Mouse (Mus musculus) myocyte (in vitro differentiated cells): ENCODE measurements around the gene Speer4c.
"Not testable (repeated sequence)": the region's sequence is repeated elsewhere in the genome, so short reads cannot be mapped to it uniquely, and the experiment has no call there.

Experiments
- E2F4 ChIP-seq: IDR thresholded peaks from one replicate; pipeline ENCODE4 v1.6.1; 2011; ENCODE audit warnings: mild to moderate bottlenecking, control low read depth, moderate library complexity; ENCODE audit not compliant: insufficient read depth
- MAX ChIP-seq: IDR thresholded peaks from one replicate; pipeline ENCODE4 v1.6.1; 2011; ENCODE audit warnings: low read depth, mild to moderate bottlenecking, control low read depth
- POLR2A ChIP-seq: IDR thresholded peaks from one replicate; pipeline ENCODE4 v1.6.1; 2011; ENCODE audit warnings: low read depth, mild to moderate bottlenecking, control low read depth, moderate library complexity; ENCODE audit not compliant: insufficient read length
- POLR2AphosphoS2 ChIP-seq: IDR thresholded peaks from one replicate; pipeline ENCODE4 v1.6.1; 2011; ENCODE audit warnings: low read depth, control low read depth; ENCODE audit not compliant: insufficient read length
- SRF ChIP-seq: IDR thresholded peaks from one replicate; pipeline ENCODE4 v1.6.1; 2011; ENCODE audit warnings: low read depth; ENCODE audit not compliant: control insufficient read depth, insufficient read length
- TCF12 ChIP-seq: IDR thresholded peaks from one replicate; pipeline ENCODE4 v1.6.1; 2011; ENCODE audit warnings: mild to moderate bottlenecking, control low read depth; ENCODE audit not compliant: poor library complexity, insufficient read depth, severe bottlenecking
- USF1 ChIP-seq: IDR thresholded peaks from one replicate; pipeline ENCODE4 v1.6.1; 2011; ENCODE audit warnings: low read depth, mild to moderate bottlenecking, control low read depth, moderate library complexity

GRCm38 (mm10) chr5:15673989-15674388 is 40.1 kb downstream of the Speer4c start:
- not testable (repeated sequence) for TF ChIP-seq POLR2A, TCF12, POLR2AphosphoS2, USF1, E2F4, SRF, MAX
